Mouse (Mus musculus) left cerebral cortex, postnatal 14 days (tissue): ENCODE measurements around the gene Auh. TPM values are rescaled to one million over a fixed set of nuclear protein-coding genes. Genes with fewer than 3 reads are reported as not detected.

Source experiments
- DNase-seq, 2 experiments: peaks; one replicate each; pipeline ENCODE4 v3.0.0; 2021 to 2022; ENCODE audit warnings: low spot score in 2 of 2, mixed read lengths in 1 of 2
- intact Hi-C: fragments of 180-260 bp; cut with DNase I; formaldehyde crosslinking; loops from one replicate; pipeline ENCODE4 v1.15.1; 2025
- long read RNA-seq, 2 experiments: library from polyadenylated mRNA; stranded (forward); transcript quantifications; one replicate each; pipeline ENCODE4 v2.0.0; 2021
- total RNA-seq, 2 experiments: library from RNA; stranded (reverse); gene quantifications; 2 replicates each; pipeline ENCODE4 v1.2.3; 2021

The Auh gene
- total RNA-seq, result 10 to 100 TPM; 92.6 to 92.9 TPM
- long read RNA-seq, experiment 1, transcript Auh-201 (10 exons, 1,320 nt), result major isoform, 72 of 94 reads
- long read RNA-seq, experiment 1, partial matches to known transcripts, result 3 of 94 reads
- long read RNA-seq, experiment 1, other reads (novel, unspliced or antisense), result 13 of 94 reads
- long read RNA-seq, experiment 2, transcript Auh-201 (10 exons, 1,320 nt), result major isoform, 52 of 73 reads
- long read RNA-seq, experiment 2, partial matches to known transcripts, result 6 of 73 reads
- long read RNA-seq, experiment 2, other reads (novel, unspliced or antisense), result 11 of 73 reads

DNA sequence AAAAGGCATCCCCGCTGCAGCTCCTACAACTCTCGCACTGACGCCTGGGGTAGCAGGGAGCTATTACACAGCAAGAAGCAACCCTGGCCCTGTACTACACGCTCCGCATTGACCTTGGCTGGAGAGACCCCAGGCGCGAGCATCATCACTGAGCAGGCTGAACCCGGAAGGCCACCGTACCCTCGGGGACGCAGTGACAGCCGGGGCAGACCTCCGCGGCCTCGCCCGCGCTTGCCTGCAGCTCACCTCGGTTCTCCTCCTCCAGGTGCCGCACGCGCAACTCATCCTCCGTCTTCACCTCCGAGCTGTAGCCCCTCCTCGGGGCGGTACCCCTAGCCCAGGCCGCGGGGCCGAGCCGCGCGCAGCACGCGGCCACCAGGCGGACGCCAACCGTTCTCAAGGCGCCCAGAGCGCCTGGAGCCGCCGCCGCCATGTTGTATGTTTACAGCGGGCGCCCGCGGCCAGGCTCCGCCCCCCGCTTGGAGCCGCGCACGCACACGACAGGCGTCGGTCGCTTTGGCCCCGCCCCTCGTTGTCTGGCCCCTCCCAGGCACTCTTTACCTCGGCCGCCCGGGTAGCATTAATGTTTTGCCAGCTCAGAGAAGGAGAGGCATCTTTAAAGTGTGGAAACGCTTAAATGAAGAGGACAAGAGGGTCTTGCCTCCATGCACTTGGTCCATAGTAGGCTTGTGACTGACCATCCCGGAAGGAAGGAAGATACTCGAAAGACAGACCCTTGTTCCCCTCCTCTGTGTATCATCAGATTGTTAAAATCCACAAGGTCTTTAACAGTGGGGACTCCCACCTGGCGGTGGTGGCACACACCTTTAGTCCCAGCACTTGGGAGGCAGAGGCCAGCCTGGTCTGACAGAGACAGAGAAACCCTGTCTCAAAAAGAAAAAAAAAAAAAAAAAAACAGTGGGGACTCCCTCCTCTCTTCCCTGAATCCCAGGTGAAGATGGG lies at the start of gene Auh:
TSS of gene Auh (minus strand) at position 473 of the 963 bp plus-strand sequence.
- intact Hi-C loops, result loop anchor here (2.0 kb wide), 1 partner anchor 51 kb away; the partner anchor contains the start of gene Nfil3
- peak; percentile 75 to 84 for DNase-seq

DNA sequence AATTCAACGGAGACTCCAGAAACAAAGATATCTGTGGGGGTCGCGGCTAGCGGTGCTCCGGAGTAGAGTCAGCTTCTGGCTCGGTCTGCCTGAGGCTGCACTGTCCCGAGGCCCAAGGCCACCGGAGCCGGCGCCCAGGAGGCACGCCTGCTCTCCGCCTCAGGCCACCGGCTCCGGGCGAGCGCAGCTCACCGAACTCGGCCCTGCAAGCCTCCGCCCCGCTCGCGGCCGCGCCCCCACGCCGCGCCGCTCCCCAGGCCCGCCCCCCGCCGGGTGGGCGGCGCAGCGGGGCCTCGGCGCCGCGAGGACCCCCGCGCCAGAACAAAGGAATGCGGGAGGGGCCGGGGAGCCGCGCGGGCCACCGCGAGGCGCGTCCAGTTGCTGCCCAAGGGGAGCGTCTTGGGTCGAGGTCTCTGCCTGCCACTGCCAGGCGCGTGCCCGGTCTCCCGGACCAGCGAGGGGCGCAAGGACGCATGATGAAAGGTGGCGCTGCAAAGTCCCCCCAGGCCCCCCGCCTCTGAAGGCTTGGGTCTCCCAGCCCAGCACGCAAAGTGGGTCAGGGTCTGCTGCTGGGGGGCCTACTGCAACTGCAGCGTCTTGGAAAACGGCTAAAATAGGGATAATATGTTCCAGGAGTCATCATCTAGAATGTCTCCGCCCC lies 49.0 kb upstream of the Auh start:
- intact Hi-C loops, result no loop called here
- peak in 1 of 2 experiments; percentile 27 for DNase-seq

DNA sequence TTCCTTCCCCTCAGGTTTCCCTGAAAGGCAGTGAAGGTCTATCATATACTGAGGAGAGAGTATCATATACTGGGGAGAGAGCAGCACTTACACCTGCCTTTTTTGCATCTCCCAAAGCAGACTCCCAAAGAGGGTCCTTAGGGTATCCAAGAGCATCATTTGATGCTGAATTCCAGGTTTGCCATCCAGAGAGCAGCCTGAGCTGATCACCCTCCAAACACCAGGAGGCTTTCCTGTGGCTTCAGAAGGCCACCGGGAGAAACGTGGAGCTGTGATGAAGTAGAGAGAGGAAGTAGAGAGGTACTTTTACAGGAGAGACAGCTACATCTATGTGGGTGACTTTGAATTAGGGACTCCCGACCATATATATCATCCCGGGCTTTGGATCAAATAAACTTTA lies 48.3 kb upstream of the Auh start:
- intact Hi-C loops, result no loop called here
- DNase-seq, result no peak

DNA sequence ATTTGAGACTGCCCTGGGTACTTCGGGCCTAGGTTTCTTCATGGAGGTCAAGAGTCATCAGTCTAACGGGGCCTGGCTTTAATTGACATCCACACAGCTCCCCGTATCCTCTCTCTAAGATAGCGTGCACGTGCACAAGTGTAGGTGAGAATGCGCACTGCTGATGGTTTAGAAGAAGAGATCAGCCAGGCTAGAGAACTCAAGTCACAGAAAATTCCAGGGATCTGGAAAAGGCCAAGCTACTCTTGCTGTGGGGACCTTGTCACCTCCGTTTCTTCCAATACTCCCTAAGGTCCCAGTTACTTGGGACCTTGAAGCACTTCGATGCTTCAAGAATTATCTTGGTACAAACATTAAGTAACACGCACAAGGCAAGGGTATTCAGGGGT lies 47.7 kb upstream of the Auh start:
- no peak for DNase-seq
- intact Hi-C loops, result no loop called here

GRCm38 (mm10) chr13:52976510-52977220 lies 47.2 kb upstream of the Auh start:
- no peak for DNase-seq

DNA sequence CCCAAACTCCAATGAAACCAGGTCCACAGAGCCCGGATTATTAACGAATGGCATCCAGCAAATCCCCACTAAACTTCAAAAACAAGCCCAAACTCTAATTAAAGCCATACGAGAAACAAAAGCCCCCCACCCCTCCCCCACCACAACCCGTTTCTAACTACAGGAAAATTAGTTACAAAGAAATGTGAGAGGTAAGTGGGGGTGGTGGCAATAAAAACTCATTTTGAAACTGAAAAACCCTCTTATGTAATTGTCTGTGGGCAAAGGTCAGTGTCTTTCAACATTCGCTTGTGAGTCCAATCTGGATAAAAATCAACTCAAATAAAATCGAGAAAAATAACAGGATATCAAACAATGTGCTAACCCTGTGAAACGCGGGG lies 46.6 kb upstream of the Auh start:
- no peak for DNase-seq
- intact Hi-C loops, result no loop called here

More at GRCm38 (mm10) chr13:52976510-52977220, 47.2 kb upstream of the Auh start:
- intact Hi-C loops, result no loop called here

DNA sequence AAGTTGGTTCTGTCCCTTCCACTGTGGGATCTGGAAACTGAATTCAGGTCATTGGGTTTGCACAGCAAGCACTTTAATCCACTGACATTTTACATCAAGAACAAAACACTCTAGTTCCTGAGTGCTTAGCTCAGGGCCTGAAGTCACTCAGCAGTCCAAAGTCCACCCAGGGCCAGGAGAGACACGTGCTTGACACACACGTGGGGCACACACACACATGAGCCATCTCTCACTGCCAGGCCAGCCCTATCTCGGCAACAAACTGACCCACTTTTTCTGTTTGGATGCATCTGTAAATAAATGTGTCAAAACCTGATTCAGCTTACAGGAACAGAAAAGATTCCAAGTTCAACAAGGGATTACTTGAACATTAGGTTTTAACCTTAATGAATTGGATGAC lies 45.2 kb upstream of the Auh start:
- DNase-seq, result no peak
- intact Hi-C loops, result no loop called here

DNA sequence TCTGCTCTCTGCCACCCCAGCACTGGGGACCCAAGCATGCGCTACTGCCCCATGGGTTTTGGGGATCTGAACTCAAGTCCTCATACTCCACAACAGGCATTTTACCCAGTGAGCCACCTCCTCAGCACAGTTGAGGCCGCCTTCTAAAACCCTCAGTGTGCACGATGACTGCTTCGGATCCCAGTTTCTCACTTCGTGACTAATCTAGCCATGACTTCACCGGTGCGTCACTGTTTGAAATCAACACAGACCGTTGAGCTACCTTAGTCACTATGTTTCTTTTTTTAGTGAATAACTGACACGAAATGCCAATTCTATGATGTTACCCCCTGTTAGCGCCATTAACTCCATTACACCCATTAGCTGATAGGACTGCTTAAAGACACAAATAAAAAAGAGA lies 43.9 kb upstream of the Auh start:
- intact Hi-C loops, result no loop called here
- DNase-seq, result no peak

DNA sequence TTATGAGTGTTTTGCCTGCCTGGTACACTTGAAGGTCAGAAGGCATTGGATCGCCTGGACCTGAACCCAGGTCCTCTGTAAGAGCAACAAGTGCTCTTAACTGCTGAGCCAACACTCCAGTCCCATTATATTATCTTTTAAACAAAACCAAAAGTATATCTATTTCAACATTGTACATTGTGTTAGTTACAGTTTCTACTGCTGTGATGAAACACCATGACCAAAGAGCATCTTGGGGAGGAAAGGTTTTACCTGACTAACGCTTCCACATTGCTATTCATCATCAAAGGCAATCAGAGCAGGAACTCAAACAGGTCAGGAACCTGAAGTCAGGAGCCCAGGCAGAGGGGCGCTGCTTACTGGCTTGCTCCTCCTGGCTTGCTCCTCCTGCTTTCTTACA lies 43.1 kb upstream of the Auh start:
- no peak for DNase-seq
- intact Hi-C loops, result no loop called here

DNA sequence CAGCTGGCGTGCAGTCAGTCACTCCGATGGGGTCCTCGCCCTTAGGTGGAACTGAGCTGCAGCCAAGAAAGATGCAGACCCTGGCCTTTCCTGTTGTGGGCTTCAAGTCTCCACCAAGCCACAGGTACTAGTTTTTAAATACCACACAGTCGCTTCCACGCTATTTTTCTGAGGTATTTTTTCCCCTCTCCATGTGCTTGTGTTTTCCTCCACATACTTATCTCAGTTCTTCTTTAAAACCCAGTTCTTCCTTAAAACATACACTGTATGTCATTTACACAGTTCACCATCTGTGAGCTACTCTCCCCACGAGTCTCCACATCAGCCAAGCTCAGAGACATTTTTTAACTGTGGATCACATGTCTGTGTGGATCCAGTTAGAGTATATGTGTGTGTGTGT lies 41.4 kb upstream of the Auh start:
- intact Hi-C loops, result no loop called here
- no peak for DNase-seq

DNA sequence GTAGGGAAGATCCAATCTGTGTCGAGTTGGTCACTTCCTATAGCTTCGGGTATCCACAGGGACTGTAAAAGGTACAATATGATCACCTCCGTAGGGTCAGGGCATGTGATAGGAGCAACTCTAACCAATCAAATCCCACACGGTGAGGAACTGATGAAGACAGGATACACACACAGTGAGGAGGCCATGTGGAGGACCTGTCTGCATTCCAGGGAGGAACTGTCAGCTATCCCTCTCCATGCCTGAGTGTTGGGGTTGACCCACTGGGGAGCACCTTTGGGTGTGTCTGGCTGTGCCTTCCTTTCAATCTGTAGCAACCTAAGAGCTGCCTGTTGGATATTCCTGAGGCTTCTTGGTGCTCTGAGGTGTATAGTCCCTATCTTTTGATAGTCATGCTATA lies 33.4 kb upstream of the Auh start:
- intact Hi-C loops, result no loop called here
- DNase-seq, result no peak

GRCm38 (mm10) chr13:52962361-52962760 lies 32.9 kb upstream of the Auh start:
- no peak for DNase-seq
- intact Hi-C loops, result no loop called here

GRCm38 (mm10) chr13:52953779-52954553 lies 24.5 kb upstream of the Auh start:
- intact Hi-C loops, result no loop called here
- DNase-seq, result peak in 1 of 2 experiments; percentile 48

GRCm38 (mm10) chr13:52949211-52949610 lies 19.7 kb upstream of the Auh start:
- intact Hi-C loops, result no loop called here
- DNase-seq, result no peak

DNA sequence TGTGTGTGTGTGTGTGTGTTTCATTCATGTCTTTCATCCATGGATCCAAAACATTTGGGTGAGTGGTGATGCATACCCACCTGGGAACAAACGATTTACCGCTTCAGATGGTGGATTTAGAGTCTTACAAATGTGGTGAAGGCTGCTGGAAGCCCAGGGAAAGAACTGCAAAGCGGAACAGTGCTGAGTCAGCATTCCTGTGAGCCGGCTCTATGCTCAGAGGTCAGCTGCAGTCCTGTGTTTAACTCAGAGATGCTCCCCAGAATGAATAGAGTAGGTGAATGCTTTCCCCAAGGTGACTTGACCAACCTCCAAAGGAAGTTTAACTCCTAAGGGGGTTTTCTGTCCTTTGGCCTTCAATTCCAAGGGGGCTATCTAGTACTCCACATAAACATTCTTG lies 18.1 kb upstream of the Auh start:
- intact Hi-C loops, result no loop called here

DNA sequence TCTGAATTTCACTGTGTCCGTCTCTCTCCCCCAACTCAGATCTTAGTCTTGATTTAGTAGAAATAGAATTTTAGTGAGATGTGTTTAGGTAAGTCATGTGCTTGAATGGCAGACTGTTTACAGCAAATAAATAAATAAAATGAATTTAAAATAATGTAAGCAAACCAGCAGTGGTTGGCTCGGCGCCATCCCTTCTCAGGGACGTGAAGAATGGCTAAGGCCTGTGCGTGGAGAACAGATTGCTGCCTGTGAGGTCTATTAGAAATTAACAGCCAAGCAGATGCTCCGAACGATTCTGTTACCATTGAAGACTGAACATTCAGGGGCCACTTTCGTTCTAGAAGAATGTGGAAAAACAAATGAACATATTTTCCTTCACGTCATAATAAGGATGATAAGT lies 16.3 kb upstream of the Auh start:
- DNase-seq, result no peak
- intact Hi-C loops, result no loop called here

More for the DNA sequence above, 18.1 kb upstream of the Auh start:
- DNase-seq, result no peak

DNA sequence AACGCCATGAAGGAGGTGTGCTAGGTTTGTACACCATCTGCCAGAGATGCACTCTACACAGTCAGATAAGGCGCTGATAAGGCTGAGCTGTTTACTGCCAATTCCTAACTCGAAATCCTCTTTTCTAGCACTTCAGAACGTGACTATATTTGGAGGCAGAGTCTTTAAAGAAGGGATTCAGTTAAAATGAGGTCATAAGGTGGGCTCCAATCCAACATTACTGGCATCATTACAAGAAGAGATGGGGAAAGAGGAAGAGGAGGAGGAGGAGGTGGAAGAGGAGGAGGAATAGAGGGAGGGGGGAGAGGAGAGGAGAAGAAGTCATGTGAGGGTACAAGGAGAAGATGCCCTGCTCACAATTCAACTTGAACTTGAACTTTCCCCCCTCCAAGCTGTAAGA lies 14.6 kb upstream of the Auh start:
- DNase-seq, result no peak
- intact Hi-C loops, result no loop called here

DNA sequence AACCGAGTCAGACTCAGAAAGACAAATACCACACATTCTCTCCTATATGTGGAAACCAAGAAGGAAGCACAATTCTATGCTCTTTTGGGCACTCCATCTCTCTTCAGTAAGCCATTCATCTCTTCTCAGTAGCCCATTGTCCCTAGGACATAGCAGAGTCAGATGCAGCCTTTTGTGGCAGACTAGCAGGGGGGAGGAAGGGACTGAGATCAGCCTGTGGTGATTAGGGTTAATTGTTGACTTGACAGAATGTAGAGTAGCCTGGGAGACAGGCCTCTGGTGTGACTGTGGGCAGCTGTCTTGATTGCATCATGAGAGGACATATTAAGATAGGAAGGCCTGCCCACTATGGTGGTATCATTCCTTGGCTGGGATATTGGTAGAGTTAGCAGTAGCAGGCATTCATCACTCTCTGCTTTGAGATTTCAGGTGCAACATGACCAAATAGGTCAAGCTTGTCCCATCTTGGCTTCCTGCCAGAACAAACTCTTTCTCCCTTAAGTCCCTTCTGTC lies 13.5 kb upstream of the Auh start:
- intact Hi-C loops, result no loop called here
- no peak for DNase-seq

GRCm38 (mm10) chr13:52940956-52941355 lies 11.5 kb upstream of the Auh start:
- no peak for DNase-seq
- intact Hi-C loops, result no loop called here
